Mouse (Mus musculus): ENCODE data around the gene Chmp5.

The Chmp5 gene

DNA sequence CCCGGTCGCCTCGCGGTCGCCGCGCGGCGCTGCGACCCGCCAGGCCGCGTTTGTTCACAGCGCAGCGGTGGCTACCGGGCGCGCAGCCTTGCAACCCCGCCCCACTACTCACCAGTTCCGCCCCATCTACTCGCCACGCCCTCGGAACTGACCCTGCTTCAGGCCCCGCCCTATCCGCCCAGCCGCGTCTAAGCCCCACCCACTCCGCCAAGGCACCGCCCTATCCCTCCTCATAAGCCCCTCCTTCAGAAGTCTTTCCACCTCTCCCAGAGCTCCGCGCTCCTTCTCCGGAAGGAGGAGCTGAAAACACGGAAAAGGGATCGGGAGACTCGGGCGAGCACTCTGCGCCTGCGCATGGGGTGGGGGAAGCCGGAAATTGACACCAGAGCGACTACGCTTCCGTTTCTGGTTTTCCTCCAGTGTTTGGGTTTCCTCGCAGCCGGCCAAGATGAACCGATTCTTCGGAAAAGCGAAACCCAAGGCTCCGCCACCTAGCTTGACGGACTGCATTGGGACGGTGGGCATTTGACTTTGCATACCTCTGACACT is at the start of gene Chmp5, which contains the start of gene Bag1:
TSS of gene Chmp5 (plus strand) at position 248 of the 549 bp plus-strand sequence.
TSS of gene Bag1 (minus strand) at position 135 of the 549 bp plus-strand sequence.
- Histone ChIP-seq H3K27me3 (ENCODE audit: insufficient read depth, low read length) (no peaks in the 10 kb centered on the region), H3K4me1 (replicated peaks; ENCODE audit: low read depth, low read length) (peaks cover 37% of the 10 kb centered on the region), H3K36me3 (ENCODE audit: insufficient read depth, low read length) (peaks cover 69% of the 10 kb centered on the region), H3K4me3 (replicated peaks; ENCODE audit: low read length) (peak within 1 kb of the TSS; percentile 99), H3K9me3 (ENCODE audit: low read length) (no peaks in the 10 kb centered on the region)
- TF ChIP-seq POU5F1 (IDR thresholded peaks at IDR 0.05; ENCODE audit: borderline replicate concordance, low read length) (no peak), NANOG (IDR thresholded peaks at IDR 0.05; ENCODE audit: borderline replicate concordance, low read length) (no peak), CTCF (conservative IDR thresholded peaks at IDR 0.05; ENCODE audit: low read length) (no peak)

DNA sequence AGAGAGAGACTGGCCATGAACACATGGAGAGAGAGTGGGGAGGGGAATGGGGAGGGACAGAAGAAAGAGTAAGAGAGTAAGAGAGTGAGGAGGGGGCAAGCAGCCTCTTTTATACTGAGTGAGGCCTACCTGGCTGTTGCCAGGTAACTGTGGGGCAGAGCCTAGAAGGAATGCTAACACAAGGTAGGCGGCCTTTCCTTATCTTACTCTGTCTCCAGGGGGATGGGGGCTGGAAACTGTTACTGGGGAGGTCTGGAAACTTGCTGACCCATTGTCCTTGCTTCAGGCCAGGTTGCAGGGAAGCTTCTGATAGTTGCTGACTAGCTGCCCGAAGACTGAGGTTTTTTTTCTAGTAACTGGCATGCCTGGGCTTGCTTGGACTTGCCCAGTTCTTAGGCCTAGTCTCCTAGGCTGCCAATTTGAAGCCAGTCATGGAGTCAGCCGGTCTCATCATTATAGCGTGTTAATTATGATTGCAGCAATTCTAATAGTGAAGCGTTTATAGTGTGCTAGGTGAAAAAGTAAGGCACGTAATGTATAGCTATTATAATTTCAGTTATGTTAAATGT is 49.6 kb upstream of the Chmp5 start:
- Histone ChIP-seq H3K27me3 (ENCODE audit: insufficient read depth, low read length) (no peaks in the 10 kb centered on the region), H3K36me3 (ENCODE audit: insufficient read depth, low read length) (peaks cover 5% of the 10 kb centered on the region; the same call in 1 of the 2 replicates), H3K4me3 (replicated peaks; ENCODE audit: low read length) (no peak overlapping the region)

DNA sequence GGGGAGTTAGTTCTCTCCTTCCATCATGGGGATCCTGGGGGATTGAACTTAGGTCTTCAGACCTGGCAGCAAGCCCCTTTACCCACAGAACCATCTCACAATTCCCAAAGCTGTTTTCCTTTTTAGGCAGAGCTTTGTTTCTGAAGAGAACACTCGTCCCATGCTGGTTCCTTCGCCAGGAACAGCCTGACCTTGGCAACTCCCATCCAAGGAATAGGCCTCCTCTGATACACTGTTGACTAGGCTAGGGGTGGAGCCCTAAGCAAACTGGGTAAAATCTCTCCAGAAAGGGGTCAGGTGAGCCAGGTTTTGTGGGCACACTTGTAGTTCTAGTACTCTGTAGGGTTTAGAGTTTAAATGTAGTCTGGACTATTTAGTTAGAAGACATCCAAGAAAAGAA is 48.9 kb upstream of the Chmp5 start:
- H3K36me3 ChIP-seq (ENCODE audit: insufficient read depth, low read length): peaks cover 5% of the 10 kb centered on the region; the same call in 1 of the 2 replicates
- peaks cover 60% of the 10 kb centered on the region for H3K4me1 ChIP-seq (replicated peaks; ENCODE audit: low read depth, low read length)
- TF ChIP-seq POU5F1 (IDR thresholded peaks at IDR 0.05; ENCODE audit: borderline replicate concordance, low read length) (no peak), CTCF (conservative IDR thresholded peaks at IDR 0.05; ENCODE audit: low read length) (no peak), NANOG (IDR thresholded peaks at IDR 0.05; ENCODE audit: borderline replicate concordance, low read length) (no peak)
- peaks cover 19% of the 10 kb centered on the region for H3K9me3 ChIP-seq (ENCODE audit: low read length)
- no peaks in the 10 kb centered on the region for H3K27me3 ChIP-seq (ENCODE audit: insufficient read depth, low read length)
- H3K4me3 ChIP-seq (replicated peaks; ENCODE audit: low read length): no peak overlapping the region

More for the DNA sequence above, 49.6 kb upstream of the Chmp5 start:
- TF ChIP-seq CTCF (conservative IDR thresholded peaks at IDR 0.05; ENCODE audit: low read length) (no peak), NANOG (IDR thresholded peaks at IDR 0.05; ENCODE audit: borderline replicate concordance, low read length) (no peak), POU5F1 (IDR thresholded peaks at IDR 0.05; ENCODE audit: borderline replicate concordance, low read length) (no peak)
- peaks cover 57% of the 10 kb centered on the region for H3K4me1 ChIP-seq (replicated peaks; ENCODE audit: low read depth, low read length)
- peaks cover 19% of the 10 kb centered on the region for H3K9me3 ChIP-seq (ENCODE audit: low read length)

DNA sequence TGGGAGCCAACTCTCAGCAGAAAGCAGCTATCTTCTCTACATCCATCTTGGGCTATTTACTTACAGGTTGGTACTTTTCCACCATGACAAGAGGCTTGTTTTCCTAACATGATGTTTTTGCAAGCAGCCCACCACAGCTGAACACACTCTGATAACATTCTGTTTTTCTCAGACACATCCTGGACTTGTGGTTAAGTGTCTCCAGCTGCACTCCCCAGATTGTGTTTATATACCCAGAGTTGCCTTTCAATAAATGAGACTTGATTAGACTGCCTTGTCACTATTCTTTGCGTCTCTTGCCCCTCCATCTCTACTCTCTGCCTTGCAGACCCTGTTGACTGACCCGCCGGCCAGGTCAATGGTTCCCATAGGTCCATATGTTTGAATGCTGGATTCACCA is 48.1 kb upstream of the Chmp5 start:
- Histone ChIP-seq H3K4me1 (replicated peaks; ENCODE audit: low read depth, low read length) (peaks cover 66% of the 10 kb centered on the region), H3K9me3 (ENCODE audit: low read length) (peaks cover 19% of the 10 kb centered on the region), H3K27me3 (ENCODE audit: insufficient read depth, low read length) (no peaks in the 10 kb centered on the region), H3K4me3 (replicated peaks; ENCODE audit: low read length) (no peak overlapping the region), H3K36me3 (ENCODE audit: insufficient read depth, low read length) (peaks cover 5% of the 10 kb centered on the region; the same call in 1 of the 2 replicates)
- TF ChIP-seq POU5F1 (IDR thresholded peaks at IDR 0.05; ENCODE audit: borderline replicate concordance, low read length): no peak
- no peak for TF ChIP-seq CTCF (conservative IDR thresholded peaks at IDR 0.05; ENCODE audit: low read length)
- TF ChIP-seq NANOG (IDR thresholded peaks at IDR 0.05; ENCODE audit: borderline replicate concordance, low read length): no peak

DNA sequence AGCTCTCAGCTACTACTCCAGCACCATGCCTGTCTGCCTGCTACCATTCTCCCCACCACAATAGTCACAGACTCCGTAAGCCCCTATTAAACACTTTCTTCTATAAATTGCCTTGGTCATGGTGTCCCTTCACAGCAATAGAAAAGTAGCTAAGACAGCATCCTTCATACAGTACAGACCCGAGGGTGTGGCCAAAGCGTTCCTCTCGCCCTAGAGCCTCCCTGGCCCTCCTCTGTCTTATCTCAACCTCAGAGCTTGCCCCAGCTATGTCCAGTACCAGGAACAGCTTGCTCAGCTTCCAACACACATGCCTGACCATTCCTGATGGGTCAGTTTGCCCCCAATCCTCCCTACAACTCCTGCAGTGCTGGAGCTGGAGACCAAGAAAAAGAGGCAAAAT is 47.6 kb upstream of the Chmp5 start:
- peaks cover 19% of the 10 kb centered on the region for H3K9me3 ChIP-seq (ENCODE audit: low read length)
- no peaks in the 10 kb centered on the region for H3K27me3 ChIP-seq (ENCODE audit: insufficient read depth, low read length)
- H3K36me3 ChIP-seq (ENCODE audit: insufficient read depth, low read length): peaks cover 5% of the 10 kb centered on the region; the same call in 1 of the 2 replicates
- no peak for TF ChIP-seq NANOG (IDR thresholded peaks at IDR 0.05; ENCODE audit: borderline replicate concordance, low read length)
- TF ChIP-seq CTCF (conservative IDR thresholded peaks at IDR 0.05; ENCODE audit: low read length): no peak
- TF ChIP-seq POU5F1 (IDR thresholded peaks at IDR 0.05; ENCODE audit: borderline replicate concordance, low read length): no peak
- peaks cover 63% of the 10 kb centered on the region for H3K4me1 ChIP-seq (replicated peaks; ENCODE audit: low read depth, low read length)
- H3K4me3 ChIP-seq (replicated peaks; ENCODE audit: low read length): no peak overlapping the region

DNA sequence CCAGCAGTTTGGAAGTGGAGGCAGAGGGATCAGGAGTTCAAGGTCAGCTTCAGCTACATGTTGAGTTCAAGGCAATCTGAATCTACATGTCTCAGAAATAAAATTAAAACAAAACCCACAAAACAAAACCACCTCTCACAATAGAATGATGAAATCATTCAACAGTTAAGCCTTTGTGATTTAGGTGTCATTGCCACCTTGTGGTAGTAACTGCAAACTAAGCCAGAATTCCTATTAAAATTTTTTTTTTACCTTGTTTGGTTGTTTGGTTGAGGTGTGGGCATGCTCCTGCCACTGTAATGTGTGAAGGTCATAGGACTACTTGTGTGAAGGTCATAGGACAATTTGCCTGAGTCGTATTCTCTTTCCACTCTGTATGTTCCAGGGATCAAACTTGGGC is 41.9 kb upstream of the Chmp5 start:
- TF ChIP-seq CTCF (conservative IDR thresholded peaks at IDR 0.05; ENCODE audit: low read length) (peak; percentile 35), POU5F1 (IDR thresholded peaks at IDR 0.05; ENCODE audit: borderline replicate concordance, low read length) (no peak)
- Histone ChIP-seq H3K9me3 (ENCODE audit: low read length) (no peaks in the 10 kb centered on the region), H3K4me1 (replicated peaks; ENCODE audit: low read depth, low read length) (peaks cover 71% of the 10 kb centered on the region), H3K27me3 (ENCODE audit: insufficient read depth, low read length) (no peaks in the 10 kb centered on the region), H3K36me3 (ENCODE audit: insufficient read depth, low read length) (no peaks in the 10 kb centered on the region), H3K4me3 (replicated peaks; ENCODE audit: low read length) (no peak overlapping the region)

DNA sequence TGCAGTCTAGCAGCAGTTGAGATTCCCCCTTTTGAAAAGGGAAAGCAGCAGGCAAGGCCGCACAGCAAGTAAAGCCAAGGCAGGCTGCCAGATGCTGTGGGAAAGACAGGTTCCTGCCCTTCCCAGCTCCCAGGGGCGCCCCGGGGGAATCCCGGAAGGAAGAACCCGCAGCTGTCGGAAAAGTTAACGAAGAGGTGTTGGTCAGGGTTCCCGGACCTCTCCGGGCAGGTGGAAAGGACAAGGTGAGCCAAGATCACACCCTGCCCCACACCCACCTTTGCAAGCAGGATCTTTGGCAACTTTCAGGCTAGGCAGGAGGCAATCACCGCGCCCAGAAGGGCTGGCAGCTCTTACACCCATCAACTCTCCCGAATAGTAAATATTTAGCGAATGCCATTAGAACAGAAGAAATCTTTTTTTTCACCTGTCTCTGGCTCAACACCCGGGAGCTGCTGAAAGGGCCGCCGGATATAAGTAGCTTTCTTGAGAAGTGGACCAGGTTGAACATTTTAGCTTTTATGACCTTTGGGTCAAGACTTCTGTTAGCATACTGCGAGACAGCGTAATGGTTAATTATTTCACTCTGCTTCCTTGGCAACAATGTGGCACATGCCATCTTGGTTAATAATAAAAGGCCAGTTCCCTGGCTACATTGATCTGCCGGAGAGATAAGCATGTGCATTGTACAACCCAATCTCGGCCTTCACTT is 39.8 kb upstream of the Chmp5 start:
- Histone ChIP-seq H3K4me3 (replicated peaks; ENCODE audit: low read length) (peak overlapping the region; percentile 71), H3K27me3 (ENCODE audit: insufficient read depth, low read length) (no peaks in the 10 kb centered on the region), H3K4me1 (replicated peaks; ENCODE audit: low read depth, low read length) (peaks cover 56% of the 10 kb centered on the region), H3K36me3 (ENCODE audit: insufficient read depth, low read length) (no peaks in the 10 kb centered on the region), H3K9me3 (ENCODE audit: low read length) (no peaks in the 10 kb centered on the region)
- TF ChIP-seq POU5F1 (IDR thresholded peaks at IDR 0.05; ENCODE audit: borderline replicate concordance, low read length): no peak
- TF ChIP-seq CTCF (conservative IDR thresholded peaks at IDR 0.05; ENCODE audit: low read length): no peak
- TF ChIP-seq NANOG (IDR thresholded peaks at IDR 0.05; ENCODE audit: borderline replicate concordance, low read length): no peak

DNA sequence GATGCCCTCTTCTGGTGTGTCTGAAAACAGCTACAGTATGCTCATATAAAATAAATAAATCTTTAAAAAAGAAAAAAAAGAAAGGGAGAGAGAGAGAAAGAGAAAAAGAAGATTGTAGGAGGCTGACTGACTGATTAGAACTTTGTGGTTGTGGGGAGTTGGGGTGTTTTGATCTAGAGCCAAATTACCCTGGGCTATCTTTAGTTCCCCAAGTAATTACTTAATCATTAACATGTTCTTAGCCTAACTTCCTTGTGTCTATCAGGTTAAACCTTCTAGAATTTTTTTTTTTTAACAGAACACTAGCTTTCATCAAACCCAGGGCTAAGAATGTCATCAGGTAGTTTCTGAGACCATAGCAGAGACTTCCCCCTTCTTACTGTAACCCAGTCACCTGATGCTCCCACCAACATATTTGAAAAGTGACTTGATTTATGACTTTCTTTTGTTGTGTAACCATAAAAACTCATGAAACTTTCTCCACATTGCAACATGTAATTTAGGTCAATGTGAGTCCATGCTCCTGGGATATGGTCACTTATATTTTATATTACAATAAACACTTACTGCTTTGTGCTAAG is 33.8 kb upstream of the Chmp5 start:
- Histone ChIP-seq H3K9me3 (ENCODE audit: low read length) (no peaks in the 10 kb centered on the region), H3K4me1 (replicated peaks; ENCODE audit: low read depth, low read length) (peaks cover 21% of the 10 kb centered on the region), H3K36me3 (ENCODE audit: insufficient read depth, low read length) (no peaks in the 10 kb centered on the region), H3K4me3 (replicated peaks; ENCODE audit: low read length) (no peak overlapping the region), H3K27me3 (ENCODE audit: insufficient read depth, low read length) (no peaks in the 10 kb centered on the region)
- TF ChIP-seq POU5F1 (IDR thresholded peaks at IDR 0.05; ENCODE audit: borderline replicate concordance, low read length) (no peak), CTCF (conservative IDR thresholded peaks at IDR 0.05; ENCODE audit: low read length) (no peak), NANOG (IDR thresholded peaks at IDR 0.05; ENCODE audit: borderline replicate concordance, low read length) (no peak)

All from E14TG2a.4 (cell line).